Mouse (Mus musculus): ENCODE data around the gene Adra1b. TPM values are rescaled to one million over a fixed set of nuclear protein-coding genes. Genes with fewer than 3 reads are reported as not detected.

The Adra1b gene
- polyA plus RNA-seq, 1 experiment from 2014 or later, result 2.4 TPM

DNA sequence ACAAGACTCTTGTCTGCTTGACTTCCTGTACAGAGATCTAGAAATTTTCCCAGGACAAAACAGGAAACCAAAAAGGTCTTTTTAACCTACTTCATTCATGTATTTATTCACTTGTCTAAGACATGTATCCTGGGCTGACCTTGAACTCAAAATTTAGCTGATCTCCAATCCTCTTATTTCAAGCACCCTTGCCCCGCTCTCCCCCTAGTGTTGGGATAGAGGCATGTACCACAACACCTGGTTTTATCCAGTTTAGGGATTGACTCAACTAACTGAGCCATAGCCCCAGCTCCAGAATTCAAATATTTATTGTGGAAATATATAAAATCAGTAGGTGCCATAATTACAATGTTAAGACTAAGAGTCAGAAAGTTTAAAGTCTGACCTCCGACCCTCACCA, 149.5 kb downstream of the Adra1b start:
- no peak for ATAC-seq
- Histone ChIP-seq H3K9ac (no peak overlapping the region), H3K36me3 (no peaks in the 10 kb centered on the region), H3K4me3 (no peak overlapping the region), H3K27me3 (replicated peaks) (peaks cover 8% of the 10 kb centered on the region; the same call in 1 of the 2 replicates), H3K4me1 (peaks cover 11% of the 10 kb centered on the region), H3K27ac (no peak overlapping the region), H3K4me2 (no peak overlapping the region), H3K9me3 (replicated peaks) (no peaks in the 10 kb centered on the region)
- 60% methylated on average over 2 of the region's 2 CpGs for WGBS (ENCODE audit: insufficient replicate concordance)

DNA sequence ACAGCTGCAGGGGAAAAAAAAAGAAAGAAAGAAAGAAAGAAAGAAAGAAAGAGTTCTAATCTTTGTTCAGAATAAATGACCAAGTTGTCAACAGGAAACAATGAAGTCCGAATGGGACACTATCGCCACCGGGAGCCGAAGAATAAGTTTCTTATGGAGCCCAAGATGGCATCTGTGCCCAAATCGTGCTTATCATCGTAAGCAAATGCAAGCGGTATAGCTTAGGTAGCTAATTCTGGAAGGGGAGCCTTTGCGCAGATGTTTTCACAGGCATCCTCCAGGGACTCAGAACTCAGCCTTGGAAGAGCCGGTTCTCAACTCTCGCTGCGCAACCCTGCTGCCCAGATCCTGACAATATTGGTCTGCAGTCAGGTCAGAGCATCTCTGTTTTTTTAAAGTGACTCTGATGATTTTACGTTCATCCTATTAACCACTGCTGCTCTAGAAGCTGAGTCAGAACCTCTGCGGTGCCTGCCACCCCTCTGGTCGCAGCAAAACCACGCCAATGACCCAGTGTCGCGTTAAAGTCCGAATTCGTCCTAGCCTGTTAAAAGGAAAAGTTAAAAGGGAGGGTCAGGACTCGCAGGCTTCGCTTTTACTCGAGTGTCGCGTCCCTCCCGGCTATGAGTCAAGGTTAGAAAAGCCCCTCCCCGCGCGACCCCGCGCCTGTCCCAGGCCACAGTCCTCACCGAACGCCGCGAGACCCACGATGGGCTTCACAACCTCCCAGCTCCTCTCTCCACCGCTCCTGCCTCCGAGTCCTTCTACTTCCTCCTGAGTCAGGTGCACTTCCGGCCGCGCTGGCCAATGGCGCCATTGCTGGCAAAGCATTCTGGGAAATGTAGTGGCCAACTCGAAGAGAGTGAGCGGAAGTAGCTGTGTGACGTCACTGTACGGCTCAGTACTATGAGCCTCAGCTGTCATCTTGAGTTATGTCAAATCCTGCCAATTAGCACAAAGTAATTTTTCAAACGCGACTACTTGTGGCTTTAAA, 153.5 kb downstream of the Adra1b start, which contains the start of gene Ttc1:
Gene Ttc1, minus strand, starts transcription at position 776 of the 994 bp plus-strand sequence.
- Histone ChIP-seq H3K4me2 (peak within 1 kb of the TSS; percentile 85), H3K27ac (peak within 1 kb of the TSS; percentile 77), H3K4me3 (peak within 1 kb of the TSS; percentile 89), H3K27me3 (replicated peaks) (no peaks in the 10 kb centered on the region), H3K9ac (peak within 1 kb of the TSS; percentile 80), H3K4me1 (peaks cover 13% of the 10 kb centered on the region), H3K36me3 (peaks cover 28% of the 10 kb centered on the region), H3K9me3 (replicated peaks) (no peaks in the 10 kb centered on the region)
- ATAC-seq, result peak; percentile 99
- WGBS (ENCODE audit: insufficient replicate concordance), result 3% methylated on average over 47 of the region's 47 CpGs

- H3K4me2 ChIP-seq, result no peak overlapping the region
- H3K9ac ChIP-seq, result no peak overlapping the region
- peaks cover 51% of the 10 kb centered on the region for H3K36me3 ChIP-seq
- 34% methylated on average over 7 of the region's 7 CpGs for WGBS (ENCODE audit: insufficient replicate concordance)
- peaks cover 14% of the 10 kb centered on the region for H3K4me1 ChIP-seq
- H3K27ac ChIP-seq, result no peak overlapping the region
- H3K9me3 ChIP-seq (replicated peaks), result no peaks in the 10 kb centered on the region
- no peak for ATAC-seq
- no peak overlapping the region for H3K4me3 ChIP-seq
- no peaks in the 10 kb centered on the region for H3K27me3 ChIP-seq (replicated peaks)
Observed at GRCm38 (mm10) chr11:43728737-43729301, 172.2 kb downstream of the Adra1b start.

DNA sequence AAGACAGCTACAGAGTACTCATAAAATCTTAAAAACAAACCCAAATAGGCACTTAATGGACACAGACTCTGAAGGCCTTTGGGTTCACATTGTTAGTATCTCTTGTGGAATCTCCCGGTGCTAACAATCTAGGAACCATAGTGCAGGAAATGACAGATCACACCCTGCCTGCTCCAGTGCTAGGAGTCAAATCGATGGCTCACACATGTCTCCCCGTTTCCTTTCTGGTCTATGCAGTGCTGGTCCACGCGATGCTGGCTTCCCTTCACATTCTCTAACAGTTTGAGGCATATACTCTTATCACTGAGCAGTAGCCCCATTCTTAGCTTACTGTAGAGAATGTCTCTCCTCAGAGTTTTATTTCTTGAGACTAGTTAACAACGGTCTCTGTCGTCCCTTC, 173.2 kb downstream of the Adra1b start:
- ATAC-seq, result peak; percentile 70
- whole genome bisulfite sequencing (ENCODE audit: insufficient replicate concordance), result 21% methylated on average over 7 of the region's 7 CpGs
- no peaks in the 10 kb centered on the region for H3K9me3 ChIP-seq (replicated peaks)

More for the DNA sequence above, 173.2 kb downstream of the Adra1b start:
- Histone ChIP-seq H3K27ac (no peak overlapping the region), H3K27me3 (replicated peaks) (no peaks in the 10 kb centered on the region), H3K4me2 (no peak overlapping the region), H3K36me3 (peaks cover 50% of the 10 kb centered on the region), H3K9ac (no peak overlapping the region), H3K4me3 (no peak overlapping the region), H3K4me1 (peaks cover 14% of the 10 kb centered on the region)

Other genes starting within 250 kb of the Adra1b start
- 24.9 and 26.4 TPM in 2 replicates for gene Pwwp2a, start 219.2 kb downstream of the Adra1b start, polyA plus RNA-seq (2016; fragmentation: Nextera tagmentation; extraction: Ambion mirVana)
- 45.9 and 48.0 TPM in 2 replicates for gene Ttc1, start 153.2 kb downstream of the Adra1b start, polyA plus RNA-seq (2016; fragmentation: Nextera tagmentation; extraction: Ambion mirVana)

Measured in liver, embryonic 12.5 days (tissue).